Mouse (Mus musculus) small intestine, adult 2 months (tissue): Measurements from ENCODE around the gene Gm20683. TPM values are rescaled to one million over a fixed set of nuclear protein-coding genes. Genes with fewer than 3 reads are reported as not detected.

ENCODE experiments used
- H3K27ac ChIP-seq: fragments of 200-500 bp; 2 replicates; pipeline ENCODE4 v1.5.1; 2012; ENCODE audit warnings: low read depth, low read length, control low read depth, inconsistent platforms; ENCODE audit not compliant: insufficient read depth
- H3K27me3 ChIP-seq: fragments of 200-500 bp; 2 replicates; pipeline ENCODE4 v1.6.1; 2012; ENCODE audit warnings: mild to moderate bottlenecking, moderate library complexity, low read length, inconsistent platforms; ENCODE audit not compliant: control insufficient read depth, insufficient read depth
- H3K36me3 ChIP-seq: fragments of 200-500 bp; 2 replicates; pipeline ENCODE4 v1.6.1; 2012; ENCODE audit warnings: mild to moderate bottlenecking, low read length, control low read depth, inconsistent platforms; ENCODE audit not compliant: control insufficient read depth, insufficient read depth
- H3K4me1 ChIP-seq: fragments of 200-500 bp; 2 replicates; pipeline ENCODE4 v1.6.1; 2012; ENCODE audit warnings: low read length, inconsistent platforms, mixed read lengths; ENCODE audit not compliant: control insufficient read depth, insufficient read depth, insufficient read length
- H3K4me3 ChIP-seq: fragments of 200-500 bp; 2 replicates; pipeline ENCODE4 v1.5.1; 2012; ENCODE audit warnings: low read depth, mild to moderate bottlenecking, control low read depth, inconsistent platforms, low read length, moderate library complexity
- CTCF ChIP-seq: fragments of 200-500 bp; IDR thresholded peaks from 2 replicates; pipeline ENCODE4 v1.5.1; 2012; ENCODE audit warnings: low read depth, mild to moderate bottlenecking, control low read depth, inconsistent platforms, low read length, moderate library complexity, mixed read lengths; ENCODE audit not compliant: insufficient replicate concordance, insufficient read length; ENCODE audit errors: extremely low read depth
- POLR2A ChIP-seq: fragments of 200-500 bp; IDR thresholded peaks from 2 replicates; pipeline ENCODE4 v1.6.1; 2012; ENCODE audit warnings: low read depth, mild to moderate bottlenecking, control low read depth, inconsistent platforms, low read length, moderate library complexity
- WGBS: fragments of 180-500 bp; shearing (Covaris S2); methylation state at CpG from one replicate; pipeline ENCODE4 v1.1.7; 2018; 5-methylcytosine and 5-hydroxymethylcytosine counted together
- polyA plus RNA-seq: library from polyadenylated mRNA; depleted of rRNA; stranded (reverse); fragments of >200 nt; gene quantifications from 2 replicates; pipeline ENCODE4 v1.2.3, GENCODE M21; 2012

Gene Gm20683
- polyA plus RNA-seq, 1 experiment: 55.5 TPM

DNA sequence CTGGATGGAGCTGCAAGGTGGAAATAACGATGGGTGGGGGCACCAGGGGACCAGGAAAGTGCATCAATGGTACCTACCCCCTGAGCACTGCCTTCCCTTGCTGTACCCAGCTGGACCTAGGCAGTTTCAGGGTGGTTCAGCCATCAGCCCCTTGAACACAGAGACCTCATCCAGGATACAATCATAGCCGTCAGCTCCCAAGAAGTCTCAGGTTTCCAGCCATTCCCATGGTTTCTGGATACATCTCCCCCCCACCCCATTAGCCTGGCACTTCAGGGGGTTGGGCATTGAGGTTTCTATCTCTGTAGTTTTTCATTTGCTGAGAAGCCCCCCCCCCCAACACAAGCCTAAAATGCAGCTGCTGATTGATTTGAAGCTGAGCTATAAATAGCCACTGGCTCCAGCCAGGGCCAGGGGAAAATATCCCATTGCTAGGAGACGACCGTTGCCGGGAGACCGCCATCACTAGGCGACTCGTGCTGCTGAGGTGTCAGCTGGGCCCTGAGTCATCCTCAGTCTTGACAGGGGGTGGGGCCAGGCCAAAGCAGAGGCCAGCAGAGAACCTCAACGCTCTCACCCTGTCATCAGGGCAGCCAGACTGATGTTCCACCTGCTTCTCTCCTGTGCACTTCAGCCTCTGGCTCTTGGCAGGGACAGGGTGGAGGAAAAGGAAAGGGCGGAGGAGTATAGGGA is 38.6 kb downstream of the Gm20683 start:
- Histone ChIP-seq H3K27me3 (0 out of 2 replicates have a peak, but pooled peaks cover 8% of the 10 kb centered on the region), H3K4me3 (no peak overlapping the region), H3K36me3 (no peaks in the 10 kb centered on the region), H3K4me1 (no peaks in the 10 kb centered on the region), H3K27ac (no peak overlapping the region)
- WGBS: 8% methylated on average over 10 of the region's 10 CpGs
- TF ChIP-seq CTCF: no peak
- no peak for TF ChIP-seq POLR2A

DNA sequence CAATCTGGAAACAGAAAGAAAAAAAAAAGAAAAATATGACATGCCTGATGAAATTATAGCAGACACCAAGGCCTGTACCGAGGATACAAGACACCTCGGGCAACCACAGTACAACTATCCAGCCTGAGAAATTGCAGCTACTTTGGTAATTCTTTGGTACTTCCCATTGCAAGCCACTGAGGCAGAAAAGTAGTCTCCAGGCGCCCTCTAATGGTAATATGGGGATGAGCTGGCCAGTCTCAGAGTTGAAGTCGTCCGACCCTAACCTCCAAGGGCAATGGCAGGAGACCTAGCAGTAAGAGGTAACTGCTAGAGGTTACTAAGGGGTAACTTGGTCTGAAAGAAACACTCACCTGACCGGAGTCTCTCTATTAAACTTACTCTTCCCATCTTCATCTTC is 40.5 kb downstream of the Gm20683 start:
- no peaks in the 10 kb centered on the region for H3K36me3 ChIP-seq
- TF ChIP-seq CTCF (peak; percentile 78; the same call in 1 of the 2 replicates), POLR2A (no peak)
- 5% methylated on average over 6 of the region's 6 CpGs for WGBS

DNA sequence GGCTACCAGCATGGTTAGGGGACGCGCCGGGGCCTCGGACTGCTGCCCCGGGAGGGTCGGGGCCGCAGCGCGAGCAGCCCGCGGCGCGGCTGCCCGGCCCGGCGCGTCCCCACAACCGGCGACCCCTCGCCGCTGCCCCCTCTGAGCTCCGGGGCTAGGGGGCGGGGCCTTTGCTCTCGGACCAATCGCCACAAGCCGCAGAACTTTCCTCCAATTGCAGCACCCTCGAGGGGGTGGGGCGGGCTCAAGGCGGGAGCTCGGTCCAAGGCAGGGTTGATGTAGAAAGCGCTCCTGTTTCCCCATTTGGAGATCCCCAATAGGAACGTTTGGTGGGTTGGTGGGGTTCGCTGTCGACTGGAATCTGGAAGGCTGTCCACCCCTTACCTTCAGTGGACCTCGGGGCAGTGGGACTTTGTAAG is 44.6 kb downstream of the Gm20683 start, which contains the start of gene Metrn:
Gene Metrn, minus strand, starts transcription at position 186 of the 419 bp plus-strand sequence.
- H3K36me3 ChIP-seq: no peaks in the 10 kb centered on the region
- H3K4me3 ChIP-seq: peak within 1 kb of the TSS; percentile 69
- H3K27me3 ChIP-seq: no peaks in the 10 kb centered on the region
- peaks cover 13% of the 10 kb centered on the region for H3K4me1 ChIP-seq
- TF ChIP-seq CTCF (no peak), POLR2A (no peak)
- WGBS: under 1% methylated on average over 35 of the region's 35 CpGs
- no peak within 1 kb of the TSS for H3K27ac ChIP-seq

More for the DNA sequence above, 40.5 kb downstream of the Gm20683 start:
- H3K4me3 ChIP-seq: no peak overlapping the region
- H3K27ac ChIP-seq: no peak overlapping the region
- H3K4me1 ChIP-seq: peaks cover 5% of the 10 kb centered on the region
- H3K27me3 ChIP-seq: 0 out of 2 replicates have a peak, but pooled peaks cover 8% of the 10 kb centered on the region

- peaks cover 16% of the 10 kb centered on the region for H3K4me1 ChIP-seq
- TF ChIP-seq CTCF: no peak
- TF ChIP-seq POLR2A: no peak
- H3K4me3 ChIP-seq: peak overlapping the region; percentile 69
- H3K27me3 ChIP-seq: no peaks in the 10 kb centered on the region
- WGBS: 6% methylated on average over 37 of the region's 37 CpGs
- H3K27ac ChIP-seq: no peak overlapping the region
- H3K36me3 ChIP-seq: no peaks in the 10 kb centered on the region
Observed at GRCm38 (mm10) chr17:25796211-25796771, 45.3 kb downstream of the Gm20683 start.

DNA sequence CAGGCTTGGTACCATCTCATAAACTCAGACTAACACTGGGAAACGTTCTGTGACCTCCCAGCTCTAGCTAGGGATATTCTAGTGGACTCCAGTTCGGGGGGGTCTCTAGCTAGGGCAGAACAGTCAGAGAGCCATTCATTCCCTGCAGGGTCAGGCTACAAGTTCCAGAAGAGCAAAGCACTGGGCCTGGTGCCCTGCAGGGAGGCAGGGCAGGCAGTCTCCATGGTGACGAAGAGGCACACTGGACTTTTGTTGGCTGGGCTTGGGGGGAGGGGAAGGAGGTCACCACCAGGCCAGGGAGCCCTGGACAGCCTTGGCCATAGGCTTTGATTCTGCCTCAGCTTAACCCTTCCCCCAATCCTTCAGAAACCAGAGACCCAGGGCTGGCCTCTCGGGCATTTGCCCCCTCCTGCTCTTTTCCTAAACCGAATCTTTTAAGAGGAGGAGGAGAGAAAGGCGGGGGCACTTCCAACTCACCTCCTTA is 45.9 kb downstream of the Gm20683 start, which contains the start of gene AC134908.4:
Gene AC134908.4, minus strand, starts transcription at position 51 of the 484 bp plus-strand sequence.
- Histone ChIP-seq H3K27me3 (no peaks in the 10 kb centered on the region), H3K36me3 (no peaks in the 10 kb centered on the region), H3K4me3 (peak within 1 kb of the TSS; percentile 69), H3K27ac (no peak within 1 kb of the TSS), H3K4me1 (peaks cover 18% of the 10 kb centered on the region)
- no peak for TF ChIP-seq POLR2A
- no peak for TF ChIP-seq CTCF
- WGBS: 80% methylated on average over 6 of the region's 6 CpGs

DNA sequence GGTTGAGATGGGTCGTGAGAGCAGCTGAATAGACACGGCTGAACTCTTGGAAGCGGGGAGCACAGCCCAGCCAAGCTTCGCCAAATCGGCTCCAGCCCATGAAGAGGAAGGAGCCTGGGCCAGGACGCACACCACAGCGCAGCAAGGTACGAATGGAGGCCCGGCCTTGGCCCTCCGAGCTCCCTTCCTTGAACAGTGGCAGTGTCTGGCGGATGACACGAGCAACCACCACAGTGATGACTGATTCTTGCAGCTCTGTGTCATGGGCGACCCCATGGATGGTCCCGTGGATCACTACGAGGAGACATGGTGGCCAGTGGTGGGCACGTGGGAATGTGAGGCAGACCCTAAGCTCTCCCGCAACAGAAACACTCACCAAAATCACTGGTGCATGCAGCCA is 46.6 kb downstream of the Gm20683 start:
- WGBS: 93% methylated on average over 17 of the region's 17 CpGs

DNA sequence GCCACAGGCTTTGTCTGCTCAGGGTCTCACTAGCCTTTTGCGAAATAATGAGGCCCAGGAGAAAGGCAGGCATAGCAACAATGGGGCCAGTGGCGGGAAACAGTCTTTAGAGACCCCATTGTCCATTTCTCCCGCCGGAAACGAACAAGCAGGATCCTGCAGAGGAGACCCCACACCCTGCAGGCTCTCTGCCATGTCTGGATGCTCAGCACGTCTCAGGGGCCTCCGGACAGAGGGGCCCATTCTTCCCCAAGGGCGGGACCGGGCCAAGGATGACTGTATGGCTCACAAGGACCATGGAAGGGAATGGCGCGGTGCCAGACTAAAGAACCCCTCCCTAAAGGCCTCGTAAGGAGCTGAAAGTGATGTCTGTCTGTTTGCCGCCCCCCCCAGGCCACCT is 47.4 kb downstream of the Gm20683 start:
- Histone ChIP-seq H3K36me3 (peaks cover 3% of the 10 kb centered on the region; the same call in 1 of the 2 replicates), H3K4me1 (peaks cover 18% of the 10 kb centered on the region), H3K27ac (no peak overlapping the region), H3K27me3 (no peaks in the 10 kb centered on the region), H3K4me3 (no peak overlapping the region)
- TF ChIP-seq POLR2A: no peak
- TF ChIP-seq CTCF: no peak
- WGBS: 85% methylated on average over 13 of the region's 13 CpGs

More for the DNA sequence above, 46.6 kb downstream of the Gm20683 start:
- H3K36me3 ChIP-seq: no peaks in the 10 kb centered on the region
- H3K4me1 ChIP-seq: peaks cover 18% of the 10 kb centered on the region
- H3K4me3 ChIP-seq: no peak overlapping the region
- TF ChIP-seq POLR2A: no peak
- TF ChIP-seq CTCF: no peak
- H3K27ac ChIP-seq: no peak overlapping the region
- H3K27me3 ChIP-seq: no peaks in the 10 kb centered on the region
